Mouse (Mus musculus) gastrocnemius, adult 8-10 months (tissue): ENCODE measurements around the gene Myl7. TPM values are rescaled to one million over a fixed set of nuclear protein-coding genes. Genes with fewer than 3 reads are reported as not detected.
A peak's percentile ranks its signal among the peaks of the same experiment; 100 is the strongest.

ENCODE experiments used
- DNase-seq, 2 experiments: peaks; one replicate each; pipeline ENCODE4 v3.0.0; 2022; ENCODE audit warnings: low spot score in 2 of 2
- total RNA-seq, 4 experiments: library from RNA; stranded (reverse); gene quantifications; 2 replicates each; pipeline ENCODE4 v1.2.4; 2022

Gene Myl7
- total RNA-seq, 4 experiments from 2014 or later: not detected

DNA sequence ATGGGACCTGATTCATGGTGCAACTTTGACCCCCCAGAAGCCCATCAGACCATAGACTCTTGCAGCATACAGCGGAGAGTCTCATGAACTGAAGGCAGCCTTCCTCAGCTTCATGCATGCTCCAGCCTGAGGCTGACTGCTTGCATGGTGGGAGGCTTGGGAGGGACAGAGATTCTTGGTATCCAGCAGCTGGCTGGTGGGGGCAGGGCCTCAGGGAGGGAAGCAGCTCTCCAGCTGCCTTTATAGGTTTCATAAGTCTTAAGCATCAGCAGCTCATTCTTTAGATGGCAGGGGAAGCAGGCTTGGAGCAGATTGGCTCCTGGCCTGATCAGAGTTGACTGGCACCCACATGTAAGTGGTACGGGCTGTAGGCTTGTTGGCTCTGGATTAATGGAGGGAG is 31.4 kb downstream of the Myl7 start:
- DNase-seq: no peak

- DNase-seq: peak; percentile 61 to 75
Measured at GRCm38 (mm10) chr11:5862394-5863105, 36.0 kb downstream of the Myl7 start.

DNA sequence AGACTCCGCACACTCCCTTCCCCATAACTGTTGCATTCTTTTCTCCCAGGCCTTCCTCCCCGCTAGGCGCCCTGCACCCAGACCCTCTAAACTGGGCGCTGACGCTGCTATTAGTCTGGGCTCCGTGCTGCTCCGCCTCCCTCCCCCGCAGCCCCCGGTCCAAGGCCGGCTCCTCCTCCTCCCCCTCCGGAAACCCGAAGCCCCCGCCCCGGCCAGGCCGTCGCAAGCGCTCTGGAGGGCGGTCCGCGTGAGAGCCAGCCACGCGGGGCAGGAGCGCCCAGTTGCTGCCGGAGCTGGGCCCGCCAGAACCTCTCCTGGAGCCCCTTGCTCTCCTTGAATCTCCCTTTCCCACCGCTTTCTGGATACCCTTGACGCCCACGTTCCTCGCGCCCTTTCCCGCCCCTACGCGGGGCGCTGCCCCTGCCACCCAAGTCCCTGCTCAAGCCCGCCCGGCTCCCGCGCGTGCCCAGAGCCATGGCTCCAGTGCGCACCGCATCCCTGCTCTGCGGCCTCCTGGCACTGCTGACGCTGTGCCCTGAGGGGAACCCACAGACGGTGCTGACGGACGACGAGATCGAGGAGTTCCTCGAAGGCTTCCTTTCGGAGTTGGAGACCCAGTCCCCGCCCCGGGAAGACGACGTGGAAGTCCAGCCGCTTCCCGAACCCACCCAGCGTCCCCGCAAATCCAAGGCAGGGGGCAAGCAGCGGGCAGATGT is 36.7 kb downstream of the Myl7 start, which contains the start of gene Aebp1:
TSS of gene Aebp1 (plus strand) at position 270 of the 716 bp plus-strand sequence.
- DNase-seq: peak in 1 of 2 experiments; percentile 51

DNA sequence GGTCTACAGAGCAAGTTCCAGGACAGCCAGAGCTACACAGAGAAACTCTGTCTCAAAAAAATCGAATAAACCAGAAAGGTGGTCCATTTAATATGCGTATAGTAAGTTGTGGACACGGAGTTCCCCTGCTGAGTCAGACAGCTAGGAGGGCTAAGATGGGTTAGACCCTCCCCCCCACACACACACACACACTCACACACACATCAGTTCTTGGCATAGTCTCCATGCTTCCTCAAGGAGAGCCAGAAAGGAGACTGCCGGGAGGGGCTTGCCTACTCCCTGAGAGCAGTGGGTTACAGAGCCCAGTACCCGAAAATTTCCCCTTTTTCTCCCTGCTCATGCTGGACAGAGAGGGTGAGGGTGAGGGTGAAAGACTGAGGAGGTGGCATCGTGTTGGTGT is 37.9 kb downstream of the Myl7 start:
- DNase-seq: no peak

GRCm38 (mm10) chr11:5859883-5860550 is 38.6 kb downstream of the Myl7 start:
- no peak for DNase-seq

- DNase-seq: no peak
Measured at GRCm38 (mm10) chr11:5858723-5859122, 39.9 kb downstream of the Myl7 start.

DNA sequence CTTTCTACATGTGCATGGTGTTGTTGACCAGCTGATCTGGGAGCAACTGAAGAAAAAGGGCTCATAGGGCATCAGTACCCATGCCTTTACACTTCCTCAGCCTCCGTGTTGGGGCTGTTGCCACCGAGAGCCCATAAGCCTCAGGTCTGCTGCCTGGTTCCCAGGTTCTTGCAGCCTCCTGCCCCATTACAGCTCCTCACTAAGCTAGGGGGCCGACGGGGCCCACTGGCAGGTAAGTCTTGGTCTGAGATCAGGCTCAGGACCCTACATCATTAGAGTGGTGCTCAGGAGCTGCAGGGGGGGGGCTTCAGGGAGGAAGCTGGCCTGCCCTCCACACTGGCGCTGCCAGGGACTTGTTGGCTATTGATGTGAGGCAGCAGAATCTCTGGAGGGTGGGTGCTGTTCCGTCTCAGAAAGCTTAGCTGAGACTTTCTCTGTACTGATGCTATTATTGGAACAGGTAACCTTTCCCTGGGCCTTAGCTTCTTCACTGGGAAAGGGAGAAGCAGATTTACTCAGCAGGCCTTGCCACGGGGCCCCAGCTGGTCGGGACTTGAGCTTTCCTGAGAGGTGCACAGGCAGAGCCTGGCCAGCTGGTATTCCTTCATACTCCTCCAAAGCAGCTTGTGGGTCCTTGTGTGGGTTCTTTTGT is 42.0 kb downstream of the Myl7 start:
- peak in 1 of 2 experiments; percentile 48 for DNase-seq

DNA sequence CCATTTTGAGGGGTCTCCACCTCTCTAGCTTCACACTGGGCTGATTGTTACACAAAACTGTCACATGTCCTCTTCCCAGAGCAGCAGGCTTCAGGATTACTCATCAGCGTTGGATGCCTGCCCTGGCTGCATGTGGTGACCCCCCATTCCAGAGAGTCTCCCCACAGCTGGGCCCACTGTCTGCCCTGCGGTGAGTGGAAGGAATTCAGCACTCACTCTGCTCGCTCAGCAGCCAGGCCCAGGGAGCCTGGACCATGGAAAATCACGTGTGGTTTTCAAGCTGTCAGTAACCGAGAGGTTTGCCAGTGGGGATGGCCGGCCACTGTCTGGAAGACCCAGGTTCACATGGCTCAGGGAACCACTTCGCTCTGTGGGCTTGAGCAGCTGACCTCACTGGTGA is 42.7 kb downstream of the Myl7 start:
- DNase-seq: peak; percentile 61 to 73

GRCm38 (mm10) chr11:5855481-5855880 is 43.1 kb downstream of the Myl7 start:
- DNase-seq: no peak

GRCm38 (mm10) chr11:5852314-5852713 is 46.3 kb downstream of the Myl7 start:
- peak in 1 of 2 experiments; percentile 52 for DNase-seq

- no peak for DNase-seq
Measured at GRCm38 (mm10) chr11:5851021-5851736, 47.4 kb downstream of the Myl7 start.

DNA sequence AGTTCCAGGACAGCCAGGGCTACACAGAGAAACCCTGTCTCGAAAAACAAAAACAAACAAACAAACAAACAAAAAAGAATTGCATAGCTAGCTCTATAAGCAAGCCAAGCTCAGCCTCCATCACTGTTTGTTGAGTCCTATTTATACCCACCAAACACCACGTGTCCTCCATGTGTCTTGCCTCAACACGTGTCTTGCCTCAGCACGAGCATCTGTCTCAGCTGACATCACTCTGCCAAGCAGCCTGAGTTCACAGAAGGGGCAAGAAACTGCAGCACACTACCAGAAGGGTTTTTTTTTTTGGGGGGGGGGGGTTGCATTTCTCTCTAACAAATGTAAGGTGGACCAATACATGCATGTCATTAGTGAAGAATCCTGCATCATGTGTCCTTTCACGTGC is 48.1 kb downstream of the Myl7 start:
- DNase-seq: no peak

GRCm38 (mm10) chr11:5849316-5849715 is 49.3 kb downstream of the Myl7 start:
- DNase-seq: no peak

DNA sequence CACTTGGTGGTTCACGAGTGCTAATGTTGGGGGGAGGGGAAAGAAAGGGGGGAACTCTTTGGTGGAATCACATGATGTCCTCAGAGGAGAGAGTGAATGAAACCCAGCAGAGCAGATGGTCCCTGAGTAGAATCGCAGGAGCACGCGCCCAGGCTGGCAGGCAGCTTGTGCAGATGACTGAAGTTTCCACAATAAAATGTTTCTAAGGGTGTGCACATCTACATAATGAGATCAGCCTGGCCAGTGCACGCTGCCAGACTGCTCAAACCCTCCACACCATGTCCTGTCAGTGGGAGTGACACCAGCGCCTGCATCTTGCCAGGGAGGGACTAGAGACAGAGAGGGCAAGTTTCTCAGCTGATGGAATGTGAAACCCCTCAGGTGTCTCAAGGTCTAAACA is 49.8 kb downstream of the Myl7 start:
- DNase-seq: peak in 1 of 2 experiments; percentile 49

GRCm38 (mm10) chr11:5846639-5847345 is 51.8 kb downstream of the Myl7 start:
- no peak for DNase-seq

Other genes with a start within 250 kb of the Myl7 start
- 100 to 1,000 TPM in 3 of 4 experiments, 10 to 100 TPM in 1; 98.9 to 119 (median 108) TPM for gene Mrps24, start 183.1 kb downstream of the Myl7 start, total RNA-seq
- 10 to 100 TPM; 46.2 to 52.2 (median 48.2) TPM for gene Urgcp, start 136.4 kb downstream of the Myl7 start, total RNA-seq
- 10 to 100 TPM; 10.3 to 13.1 (median 12.2) TPM for gene Dbnl, start 110.3 kb downstream of the Myl7 start, total RNA-seq
- gene Pgam2, start 95.0 kb downstream of the Myl7 start, total RNA-seq: 1,000 to 10,000 TPM; 2,240 to 2,793 (median 2,573) TPM
- gene Polm, start 60.8 kb downstream of the Myl7 start, total RNA-seq: 1 to 10 TPM; 1.6 to 2.5 (median 2.0) TPM
- 10 to 100 TPM; 50.7 to 96.4 (median 75.2) TPM for gene Aebp1, start 36.8 kb downstream of the Myl7 start, total RNA-seq
- gene Pold2, start 20.5 kb downstream of the Myl7 start, total RNA-seq: 10 to 100 TPM; 44.6 to 47.3 (median 47.0) TPM
- 1 to 10 TPM; 1.5 to 5.7 (median 3.0) TPM for gene Gck, start 51.3 kb upstream of the Myl7 start, total RNA-seq
- 10 to 100 TPM; 40.4 to 47.2 (median 42.3) TPM for gene Ykt6, start 56.9 kb upstream of the Myl7 start, total RNA-seq
- gene Camk2b, start 167.6 kb upstream of the Myl7 start, total RNA-seq: 100 to 1,000 TPM; 146 to 169 (median 160) TPM